Mouse (Mus musculus) spleen, postnatal 36 days (tissue): Measurements from ENCODE around the gene Pigk.

ENCODE experiments used
- DNase-seq, 2 experiments: peaks; one replicate each; pipeline ENCODE4 v3.0.0; 2022; ENCODE audit warnings: low spot score in 2 of 2, mixed read lengths in 1 of 2

Gene Pigk

GRCm38 (mm10) chr3:152932544-152932943 is 218.6 kb downstream of the Pigk start:
- no peak for DNase-seq

- DNase-seq = no peak
Measured at GRCm38 (mm10) chr3:152933737-152934136, 219.8 kb downstream of the Pigk start.

- no peak for DNase-seq
Measured at GRCm38 (mm10) chr3:152936313-152936712, 222.4 kb downstream of the Pigk start.

- no peak for DNase-seq
Measured at GRCm38 (mm10) chr3:152941671-152942070, 227.8 kb downstream of the Pigk start.

GRCm38 (mm10) chr3:152942985-152943384 is 229.1 kb downstream of the Pigk start:
- peak; percentile 43 to 49 for DNase-seq

- DNase-seq = no peak
Measured at GRCm38 (mm10) chr3:152944766-152945165, 230.9 kb downstream of the Pigk start.

- DNase-seq = no peak
Measured at GRCm38 (mm10) chr3:152947031-152947640, 233.2 kb downstream of the Pigk start.

GRCm38 (mm10) chr3:152948556-152948955 is 234.7 kb downstream of the Pigk start:
- no peak for DNase-seq

- DNase-seq = no peak
Measured at GRCm38 (mm10) chr3:152949233-152949777, 235.4 kb downstream of the Pigk start.

- no peak for DNase-seq
Measured at GRCm38 (mm10) chr3:152950299-152950698, 236.4 kb downstream of the Pigk start.

GRCm38 (mm10) chr3:152950914-152951313 is 237.0 kb downstream of the Pigk start:
- no peak for DNase-seq

- no peak for DNase-seq
Measured at GRCm38 (mm10) chr3:152951634-152952545, 238.0 kb downstream of the Pigk start.

GRCm38 (mm10) chr3:152956038-152956437 is 242.1 kb downstream of the Pigk start:
- no peak for DNase-seq

- no peak for DNase-seq
Measured at GRCm38 (mm10) chr3:152956771-152957170, 242.9 kb downstream of the Pigk start.

- peak; percentile 30 to 56 for DNase-seq
Measured at GRCm38 (mm10) chr3:152958358-152959150, 244.7 kb downstream of the Pigk start.

- DNase-seq = no peak
Measured at GRCm38 (mm10) chr3:152961855-152962376, 248.0 kb downstream of the Pigk start.

GRCm38 (mm10) chr3:152969774-152970347 is 256.0 kb downstream of the Pigk start:
- DNase-seq = no peak

GRCm38 (mm10) chr3:152971373-152971772 is 257.5 kb downstream of the Pigk start:
- no peak for DNase-seq

GRCm38 (mm10) chr3:152979481-152980092 is 265.7 kb downstream of the Pigk start:
- DNase-seq = no peak

- no peak for DNase-seq
Measured at GRCm38 (mm10) chr3:152980431-152980830, 266.5 kb downstream of the Pigk start.
